Mouse (Mus musculus) G1E (cell line): ENCODE measurements around the gene Ing1.

Experiments
- CTCF ChIP-seq: IDR thresholded peaks from 2 replicates; pipeline ENCODE4 v1.5.1; 2012; ENCODE audit warnings: low read depth, low read length, inconsistent platforms, mixed read lengths
- GATA1 ChIP-seq: IDR thresholded peaks from 2 replicates; pipeline ENCODE4 v1.6.1; 2012; ENCODE audit warnings: borderline replicate concordance, low read length, inconsistent platforms, mixed read lengths
- GATA2 ChIP-seq: IDR thresholded peaks from 2 replicates; pipeline ENCODE4 v1.6.1; 2012; ENCODE audit warnings: low read depth, low read length, inconsistent platforms, borderline replicate concordance
- POLR2AphosphoS5 ChIP-seq: IDR thresholded peaks from 2 replicates; pipeline ENCODE4 v1.6.1; 2012; ENCODE audit warnings: low read depth, low read length, inconsistent platforms; ENCODE audit not compliant: insufficient replicate concordance

GRCm38 (mm10) chr8:11559511-11559910, 4.1 kb downstream of the Ing1 start:
- TF ChIP-seq CTCF (no peak), GATA1 (no peak), GATA2 (no peak), POLR2AphosphoS5 (no peak)
